Mouse (Mus musculus) midbrain, embryonic 15.5 days (tissue): ENCODE measurements around the gene Sin3a. TPM values are rescaled to one million over a fixed set of nuclear protein-coding genes. Genes with fewer than 3 reads are reported as not detected.
A peak's percentile ranks its signal among the peaks of the same experiment; 100 is the strongest.

Experiments used
- ATAC-seq: fragments of 200-750 bp; cut with Nextera tagmentation; replicated peaks from 2 replicates; pipeline ENCODE4 v1.8.0; 2017; ENCODE audit warnings: moderate TSS enrichment
- H3K27ac ChIP-seq: fragments of 300-500 bp; sonication (generic); 2 replicates; pipeline ENCODE4 v1.5.1; 2015; ENCODE audit warnings: mild to moderate bottlenecking, inconsistent platforms
- H3K27me3 ChIP-seq: fragments of 300-500 bp; sonication (generic); replicated peaks from 2 replicates; pipeline ENCODE4 v1.6.1; 2015; ENCODE audit warnings: inconsistent platforms
- H3K36me3 ChIP-seq: fragments of 300-500 bp; sonication (generic); replicated peaks from 2 replicates; pipeline ENCODE4 v1.6.1; 2015; ENCODE audit warnings: inconsistent platforms
- H3K4me1 ChIP-seq: fragments of 300-500 bp; sonication (generic); 2 replicates; pipeline ENCODE4 v1.6.1; 2015; ENCODE audit warnings: inconsistent platforms
- H3K4me2 ChIP-seq: fragments of 300-500 bp; sonication (generic); 2 replicates; pipeline ENCODE4 v1.6.1; 2015; ENCODE audit warnings: inconsistent platforms, mild to moderate bottlenecking, moderate library complexity
- H3K4me3 ChIP-seq: fragments of 300-500 bp; sonication (generic); 2 replicates; pipeline ENCODE4 v1.5.1; 2015; ENCODE audit warnings: mild to moderate bottlenecking, inconsistent platforms
- H3K9ac ChIP-seq: fragments of 300-500 bp; sonication (generic); 2 replicates; pipeline ENCODE4 v1.6.1; 2015; ENCODE audit warnings: mild to moderate bottlenecking, inconsistent platforms
- H3K9me3 ChIP-seq: fragments of 300-500 bp; sonication (generic); 2 replicates; pipeline ENCODE4 v1.6.1; 2016; ENCODE audit warnings: inconsistent platforms
- WGBS: fragments of 180-500 bp; shearing (Covaris S2); methylation state at CpG from one replicate; pipeline ENCODE4 v1.1.7; 2015; ENCODE audit warnings: mixed read lengths; 5-methylcytosine and 5-hydroxymethylcytosine counted together
- polyA plus RNA-seq: library from polyadenylated mRNA; unstranded; fragments of >200 nt; fragmentation: Nextera tagmentation; extraction: Ambion mirVana; gene quantifications from 2 replicates; pipeline ENCODE4 v1.2.1, GENCODE M21; 2015

Gene Sin3a
- polyA plus RNA-seq, 1 experiment from 2014 or later = 25.0 TPM

DNA sequence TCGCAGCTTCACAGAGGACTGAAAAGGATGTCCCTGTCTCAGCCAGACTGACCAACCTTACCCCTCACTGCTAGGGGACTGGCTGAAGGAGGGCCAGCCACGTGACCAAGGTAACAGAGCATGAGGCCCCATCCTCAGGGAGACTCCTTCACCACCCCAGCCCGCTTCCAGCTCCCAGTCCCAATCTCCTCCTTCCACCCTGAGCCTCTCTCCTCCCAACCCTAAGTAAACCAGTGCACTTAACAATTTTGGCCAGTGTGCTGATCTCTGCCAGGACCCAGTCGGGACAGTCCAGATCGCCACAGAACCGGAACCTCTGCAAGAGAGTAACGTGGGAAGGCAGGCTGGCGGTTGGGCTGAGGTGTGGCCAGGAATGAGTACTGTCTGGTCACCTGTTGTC is 85.0 kb downstream of the Sin3a start:
- no peak overlapping the region for H3K27ac ChIP-seq
- ATAC-seq = no peak
- peak overlapping the region; percentile 83 for H3K4me2 ChIP-seq
- H3K27me3 ChIP-seq = no peaks in the 10 kb centered on the region
- no peaks in the 10 kb centered on the region for H3K9me3 ChIP-seq
- H3K9ac ChIP-seq = 0 out of 2 replicates have a peak overlapping the region, but pooled peaks have one; percentile 62
- H3K4me3 ChIP-seq = no peak overlapping the region; the same call in 1 of the 2 replicates
- 0 out of 2 replicates have a peak, but pooled peaks cover 8% of the 10 kb centered on the region for H3K36me3 ChIP-seq
- 86% methylated on average over 8 of the region's 8 CpGs for WGBS
- H3K4me1 ChIP-seq = peaks cover 24% of the 10 kb centered on the region

GRCm38 (mm10) chr9:57157499-57157898 is 85.7 kb downstream of the Sin3a start:
- WGBS = 29% methylated on average over 13 of the region's 13 CpGs
- Histone ChIP-seq H3K27me3 (no peaks in the 10 kb centered on the region), H3K36me3 (0 out of 2 replicates have a peak, but pooled peaks cover 8% of the 10 kb centered on the region), H3K4me1 (peaks cover 24% of the 10 kb centered on the region), H3K9me3 (no peaks in the 10 kb centered on the region), H3K27ac (peak overlapping the region; percentile 77; the same call in 1 of the 2 replicates), H3K4me3 (peak overlapping the region; percentile 62), H3K4me2 (peak overlapping the region; percentile 83), H3K9ac (peak overlapping the region; percentile 62)
- 0 out of 2 replicates have a peak, but pooled peaks have one; percentile 5 for ATAC-seq

DNA sequence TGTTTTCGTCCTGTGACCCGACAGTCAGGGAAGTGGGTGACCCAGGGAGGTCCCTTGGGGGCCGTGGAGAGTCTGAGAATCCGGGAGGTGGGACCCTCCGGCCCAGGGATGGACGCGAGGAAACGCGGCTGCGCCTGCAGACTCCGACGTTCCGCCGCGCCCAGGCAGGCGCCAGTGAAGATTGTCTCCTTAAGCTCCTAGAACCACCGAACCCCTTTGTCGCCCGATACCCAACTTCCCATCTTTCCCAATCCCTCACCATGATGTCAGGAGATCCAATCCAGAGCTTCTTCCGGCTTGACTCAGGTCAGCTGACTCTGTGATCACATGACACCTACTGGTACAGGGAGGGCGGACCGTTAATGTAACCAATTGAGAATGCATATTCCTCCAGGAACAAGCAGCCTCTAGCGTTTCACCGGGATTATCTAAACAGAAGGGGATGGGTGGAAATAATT is 86.2 kb downstream of the Sin3a start, which contains the start of gene Commd4:
TSS of gene Commd4 (minus strand) at position 319 of the 458 bp plus-strand sequence.
- WGBS = under 1% methylated on average over 24 of the region's 24 CpGs
- Histone ChIP-seq H3K9ac (peak within 1 kb of the TSS; percentile 62), H3K27ac (peak within 1 kb of the TSS; percentile 77), H3K27me3 (no peaks in the 10 kb centered on the region), H3K4me3 (peak within 1 kb of the TSS; percentile 62), H3K36me3 (0 out of 2 replicates have a peak, but pooled peaks cover 8% of the 10 kb centered on the region), H3K9me3 (no peaks in the 10 kb centered on the region), H3K4me1 (peaks cover 24% of the 10 kb centered on the region), H3K4me2 (peak within 1 kb of the TSS; percentile 83)
- peak; percentile 91 for ATAC-seq

GRCm38 (mm10) chr9:57158506-57158905 is 86.7 kb downstream of the Sin3a start:
- peak overlapping the region; percentile 83 for H3K4me2 ChIP-seq
- H3K4me1 ChIP-seq = peaks cover 24% of the 10 kb centered on the region
- WGBS = 36% methylated on average over 11 of the region's 11 CpGs

GRCm38 (mm10) chr9:57162496-57162895 is 90.7 kb downstream of the Sin3a start:
- Histone ChIP-seq H3K4me3 (no peak overlapping the region), H3K36me3 (no peaks in the 10 kb centered on the region), H3K9ac (no peak overlapping the region), H3K4me1 (peaks cover 7% of the 10 kb centered on the region), H3K9me3 (no peaks in the 10 kb centered on the region), H3K27me3 (no peaks in the 10 kb centered on the region), H3K4me2 (no peak overlapping the region), H3K27ac (no peak overlapping the region)
- WGBS = 18% methylated on average over 3 of the region's 3 CpGs
- no peak for ATAC-seq

More at GRCm38 (mm10) chr9:57158506-57158905, 86.7 kb downstream of the Sin3a start:
- H3K36me3 ChIP-seq = 0 out of 2 replicates have a peak, but pooled peaks cover 8% of the 10 kb centered on the region
- peak; percentile 31 for ATAC-seq
- H3K4me3 ChIP-seq = peak overlapping the region; percentile 62
- peak overlapping the region; percentile 77 for H3K27ac ChIP-seq
- H3K9me3 ChIP-seq = no peaks in the 10 kb centered on the region
- H3K27me3 ChIP-seq = no peaks in the 10 kb centered on the region
- H3K9ac ChIP-seq = peak overlapping the region; percentile 25; the same call in 1 of the 2 replicates

DNA sequence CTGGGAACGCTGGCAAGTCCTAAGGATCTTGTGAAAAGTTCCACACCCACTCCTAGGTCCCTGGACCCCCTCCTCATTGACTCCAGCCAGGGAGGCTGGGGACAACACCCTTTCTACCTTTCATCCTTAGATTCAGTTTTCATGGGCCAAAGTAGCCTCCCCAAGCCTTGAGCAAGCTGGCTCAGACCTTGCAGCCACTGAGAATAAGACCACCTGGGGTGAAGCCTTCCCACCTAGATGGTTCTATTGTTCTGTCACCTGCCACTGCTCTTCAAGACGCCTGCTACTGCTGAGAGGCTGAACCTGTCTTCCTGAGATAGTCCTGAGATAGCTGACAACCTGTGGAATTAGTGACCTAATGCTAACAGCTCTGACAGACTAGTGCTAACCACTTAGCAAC is 91.3 kb downstream of the Sin3a start:
- H3K4me2 ChIP-seq = no peak overlapping the region
- 41% methylated on average over 2 of the region's 2 CpGs for WGBS
- no peak overlapping the region for H3K4me3 ChIP-seq
- H3K4me1 ChIP-seq = peaks cover 4% of the 10 kb centered on the region; the same call in 1 of the 2 replicates
- H3K9ac ChIP-seq = no peak overlapping the region
- H3K27ac ChIP-seq = no peak overlapping the region
- no peaks in the 10 kb centered on the region for H3K27me3 ChIP-seq
- ATAC-seq = no peak
- no peaks in the 10 kb centered on the region for H3K9me3 ChIP-seq
- H3K36me3 ChIP-seq = no peaks in the 10 kb centered on the region

GRCm38 (mm10) chr9:57166173-57166572 is 94.3 kb downstream of the Sin3a start:
- Histone ChIP-seq H3K9me3 (no peaks in the 10 kb centered on the region), H3K4me2 (no peak overlapping the region), H3K9ac (no peak overlapping the region), H3K36me3 (no peaks in the 10 kb centered on the region), H3K27ac (no peak overlapping the region), H3K4me1 (no peaks in the 10 kb centered on the region), H3K4me3 (no peak overlapping the region), H3K27me3 (no peaks in the 10 kb centered on the region)
- ATAC-seq = no peak
- WGBS = 92% methylated on average over 2 of the region's 2 CpGs

DNA sequence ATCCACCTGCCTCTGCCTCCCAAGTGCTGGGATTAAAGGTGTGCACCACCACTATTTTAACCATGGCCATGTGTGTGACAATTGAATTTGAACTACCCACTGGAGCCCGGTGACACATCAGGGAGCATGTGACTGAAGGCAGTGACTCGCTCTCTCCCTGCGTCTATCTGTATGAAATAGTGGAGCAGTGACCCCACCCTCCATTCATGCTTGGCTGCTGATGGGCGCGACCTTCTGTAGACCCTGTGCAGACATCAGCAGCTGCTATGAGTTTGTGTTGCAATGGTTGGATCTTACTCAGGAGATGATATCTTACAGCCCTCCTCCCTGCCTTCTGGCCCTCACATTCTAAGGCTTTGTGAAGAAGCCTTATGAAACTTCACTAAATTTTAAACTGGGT is 96.6 kb downstream of the Sin3a start:
- Histone ChIP-seq H3K4me1 (no peaks in the 10 kb centered on the region), H3K9me3 (no peaks in the 10 kb centered on the region), H3K4me3 (no peak overlapping the region), H3K4me2 (no peak overlapping the region), H3K9ac (no peak overlapping the region), H3K36me3 (no peaks in the 10 kb centered on the region), H3K27me3 (no peaks in the 10 kb centered on the region), H3K27ac (no peak overlapping the region)
- no peak for ATAC-seq
- 86% methylated on average over 5 of the region's 5 CpGs for WGBS

Other genes starting within 250 kb of the Sin3a start
- not detected in 2 replicates for gene Odf3l1, start 207.4 kb upstream of the Sin3a start, polyA plus RNA-seq
- gene Cspg4, start 207.0 kb upstream of the Sin3a start, polyA plus RNA-seq = 7.6 and 8.2 TPM in 2 replicates
- 3.0 TPM in 2 replicates for gene Snx33, start 143.7 kb upstream of the Sin3a start, polyA plus RNA-seq
- gene Imp3, start 134.6 kb upstream of the Sin3a start, polyA plus RNA-seq = 62.8 and 64.4 TPM in 2 replicates
- gene Snupn, start 121.2 kb upstream of the Sin3a start, polyA plus RNA-seq = 29.8 and 33.0 TPM in 2 replicates
- 25.8 and 28.0 TPM in 2 replicates for gene Ptpn9, start 77.1 kb upstream of the Sin3a start, polyA plus RNA-seq
- gene Man2c1, start 58.6 kb downstream of the Sin3a start, polyA plus RNA-seq = 102 and 109 TPM in 2 replicates
- gene Neil1, start 76.3 kb downstream of the Sin3a start, polyA plus RNA-seq = 9.9 and 10.5 TPM in 2 replicates
- 196 and 201 TPM in 2 replicates for gene Commd4, start 86.3 kb downstream of the Sin3a start, polyA plus RNA-seq
- gene Trcg1, start 164.5 kb downstream of the Sin3a start, polyA plus RNA-seq = not detected in 2 replicates
- 4.0 and 4.4 TPM in 2 replicates for gene 1700017B05Rik, start 190.6 kb downstream of the Sin3a start, polyA plus RNA-seq